Mouse (Mus musculus): ENCODE results near the gene Zfp784.
"Not testable (repeated sequence)": the region's sequence is repeated elsewhere in the genome, so short reads cannot be mapped to it uniquely, and the experiment has no call there.

Zfp784 gene

DNA sequence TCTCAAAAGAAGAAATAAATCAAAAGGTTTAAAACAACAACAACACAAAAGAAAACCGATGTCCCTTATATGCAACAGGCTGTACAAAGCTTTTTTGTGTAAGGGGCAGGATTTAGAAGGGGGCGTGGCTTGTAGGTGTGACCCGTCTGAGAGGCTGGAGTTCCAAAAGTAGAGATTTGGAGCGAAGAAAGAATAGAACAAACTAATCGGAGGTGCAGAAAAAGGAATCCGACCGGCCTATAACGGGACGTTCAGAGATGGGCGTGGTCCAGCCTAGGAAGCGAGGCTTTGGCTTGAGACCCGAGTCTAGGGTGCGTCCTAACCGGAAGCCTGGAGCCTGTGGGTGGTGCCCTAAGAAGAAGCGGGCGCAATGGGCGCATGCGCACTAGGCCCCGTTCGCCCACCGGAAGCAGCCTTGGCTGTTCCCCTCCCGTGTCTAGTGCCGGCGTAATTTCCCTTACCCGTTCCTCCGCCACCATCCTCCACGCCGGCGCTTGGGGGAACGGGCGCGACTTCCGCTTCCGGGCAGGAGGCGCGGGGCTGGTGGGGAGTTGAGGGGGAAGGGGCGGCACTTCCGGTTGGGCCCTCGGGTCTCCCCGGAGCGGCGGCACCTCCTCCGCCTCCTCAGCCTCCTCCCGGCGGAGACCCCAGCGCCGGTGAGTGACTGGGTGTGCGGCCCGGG is 18.1 kb downstream of the Zfp784 start, which contains the start of the genes Zfp865 and Ccdc106:
TSS of gene Zfp865 (plus strand) at position 377 of the 682 bp plus-strand sequence.
TSS of gene Ccdc106 (plus strand) at position 554 of the 682 bp plus-strand sequence.
- peak; percentile 99 for DNase-seq (ENCODE audit: low spot score)

GRCm38 (mm10) chr7:5019576-5019975 is 18.7 kb downstream of the Zfp784 start:
- DNase-seq (ENCODE audit: low spot score): not testable (repeated sequence)

- DNase-seq (ENCODE audit: low spot score): no peak
These were observed 20.3 kb downstream of the Zfp784 start for GRCm38 (mm10) chr7:5017931-5018330.

DNA sequence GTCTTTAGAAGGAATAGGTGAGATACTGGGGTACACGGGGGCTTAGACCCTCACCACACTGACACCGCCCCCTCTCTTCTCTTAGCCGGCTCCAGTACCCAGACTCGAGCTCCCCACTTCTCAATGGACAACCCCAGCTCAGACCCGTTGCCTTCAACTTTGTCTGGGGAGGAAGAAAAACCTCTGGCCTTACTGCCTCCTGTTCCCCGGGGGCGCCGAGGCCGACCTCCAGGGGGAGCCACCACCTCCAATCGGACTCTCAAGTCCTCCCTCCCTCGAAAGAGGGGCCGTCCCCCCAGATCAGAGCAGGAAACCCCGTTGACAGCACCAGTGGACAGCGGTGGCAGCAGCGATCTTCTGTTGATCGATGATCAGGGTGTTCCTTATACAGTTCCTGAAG is 20.9 kb downstream of the Zfp784 start:
- no peak for DNase-seq (ENCODE audit: low spot score)

DNA sequence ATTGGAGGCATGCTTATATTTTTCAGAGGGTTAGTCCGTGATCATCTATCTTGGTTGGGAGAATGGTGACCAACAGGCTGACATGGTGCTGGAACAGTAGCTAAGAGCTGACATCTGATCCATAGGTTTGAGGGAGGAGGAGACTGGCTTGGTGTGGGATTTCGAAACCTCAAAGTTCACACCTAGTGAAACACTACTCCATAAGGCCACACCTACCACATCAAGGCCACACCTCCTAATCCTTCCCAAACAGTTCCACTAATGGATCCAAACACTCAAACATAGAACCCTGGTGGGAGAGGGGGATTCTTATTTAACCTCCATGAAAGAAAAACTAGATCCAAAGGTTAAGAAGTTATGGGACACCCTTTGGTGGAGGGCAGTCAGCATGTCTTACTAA is 21.3 kb downstream of the Zfp784 start:
- no peak for DNase-seq (ENCODE audit: low spot score)

- DNase-seq (ENCODE audit: low spot score): no peak
These were observed 22.2 kb downstream of the Zfp784 start for GRCm38 (mm10) chr7:5016057-5016456.

DNA sequence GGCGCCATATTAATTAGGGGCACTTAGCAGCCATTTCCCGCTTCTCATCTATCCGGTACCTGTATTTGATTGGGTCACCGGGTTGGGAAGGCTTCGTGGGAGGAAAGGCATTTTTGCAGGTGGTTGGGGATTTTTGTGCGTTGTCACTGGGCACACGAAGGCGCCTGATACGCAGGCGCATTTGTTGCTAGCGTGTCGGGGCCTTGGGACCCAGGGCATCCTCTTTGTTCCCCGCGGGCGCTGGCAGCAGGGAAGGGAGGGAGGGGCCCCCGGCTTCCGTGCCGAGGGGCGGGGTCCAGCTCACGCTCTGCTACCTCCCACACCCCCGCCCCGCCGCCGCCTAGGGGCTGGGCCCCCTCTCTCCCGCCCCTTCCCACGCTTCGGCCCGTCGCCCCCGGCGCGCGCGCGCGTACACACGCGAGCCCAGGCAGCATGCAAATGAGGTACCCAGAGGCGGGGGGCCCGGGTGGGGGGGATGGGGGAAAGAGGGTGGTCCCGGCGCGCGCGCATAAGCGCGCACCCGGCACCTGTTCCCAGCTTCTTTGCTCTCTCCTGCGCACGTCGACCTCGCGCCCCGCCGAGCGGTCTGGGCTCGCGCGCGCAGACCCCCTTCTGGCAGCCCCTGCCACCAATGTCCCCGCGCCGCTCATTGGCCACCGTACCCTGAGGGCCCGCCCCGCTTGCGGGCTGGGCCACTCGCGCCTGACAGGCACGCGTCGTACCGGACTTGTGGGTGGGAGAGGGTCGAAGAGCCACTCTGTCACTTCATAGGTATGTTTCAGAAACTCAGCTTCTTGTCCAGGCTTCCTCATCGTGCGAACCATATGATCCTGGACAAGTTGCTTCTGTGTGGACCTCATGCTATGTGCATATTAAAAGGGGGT is 22.9 kb downstream of the Zfp784 start, which contains the start of gene Gm44973:
TSS of gene Gm44973 (plus strand) at position 379 of the 884 bp plus-strand sequence.
- DNase-seq (ENCODE audit: low spot score): peak; percentile 94

DNA sequence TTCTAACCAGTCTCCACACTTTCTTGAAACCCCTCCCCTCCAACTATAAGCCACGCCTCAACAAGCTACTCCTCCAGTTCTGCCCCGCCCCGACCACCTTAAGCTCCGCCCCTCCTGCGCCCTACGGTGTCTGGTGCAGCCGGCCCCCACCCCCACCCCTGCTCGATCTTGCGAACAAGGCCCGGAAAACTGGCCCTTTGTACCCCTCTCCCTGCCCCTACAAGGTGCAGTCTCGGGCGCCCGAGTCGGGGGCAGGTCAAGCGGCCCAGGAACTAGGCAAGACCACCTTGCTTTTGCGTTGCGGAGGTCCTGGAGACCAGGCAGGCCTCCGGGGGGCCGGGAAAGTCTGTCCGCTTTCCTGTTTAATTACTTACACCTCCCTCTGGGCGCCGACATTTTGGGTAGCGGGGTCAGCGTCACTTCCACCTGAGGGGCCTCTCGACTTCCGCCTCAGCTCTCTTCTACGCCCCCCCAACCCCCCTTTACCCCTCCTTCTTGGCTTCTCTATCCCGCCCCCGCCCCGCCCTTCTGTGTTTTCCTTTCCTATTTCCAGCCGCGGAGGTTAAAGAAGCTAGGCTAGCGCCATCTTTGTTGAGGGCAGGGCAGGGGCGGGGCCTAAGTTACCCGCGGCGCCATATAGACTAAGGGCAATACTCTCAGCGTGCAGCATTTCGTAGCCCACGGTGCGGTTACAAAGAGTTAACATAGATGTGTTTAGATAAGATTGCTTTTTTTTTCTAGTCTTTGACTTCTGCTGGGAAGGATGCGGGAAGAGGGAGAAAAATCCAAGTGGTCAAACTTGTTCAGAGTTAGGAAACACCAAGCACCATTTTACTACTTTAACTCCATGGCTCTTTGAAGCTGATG is 23.8 kb downstream of the Zfp784 start, which contains the start of the genes Zfp524 and Fiz1:
TSS of gene Zfp524 (plus strand) at position 165 of the 867 bp plus-strand sequence.
TSS of gene Fiz1 (minus strand) at position 447 of the 867 bp plus-strand sequence.
- DNase-seq (ENCODE audit: low spot score): peak; percentile 94

DNA sequence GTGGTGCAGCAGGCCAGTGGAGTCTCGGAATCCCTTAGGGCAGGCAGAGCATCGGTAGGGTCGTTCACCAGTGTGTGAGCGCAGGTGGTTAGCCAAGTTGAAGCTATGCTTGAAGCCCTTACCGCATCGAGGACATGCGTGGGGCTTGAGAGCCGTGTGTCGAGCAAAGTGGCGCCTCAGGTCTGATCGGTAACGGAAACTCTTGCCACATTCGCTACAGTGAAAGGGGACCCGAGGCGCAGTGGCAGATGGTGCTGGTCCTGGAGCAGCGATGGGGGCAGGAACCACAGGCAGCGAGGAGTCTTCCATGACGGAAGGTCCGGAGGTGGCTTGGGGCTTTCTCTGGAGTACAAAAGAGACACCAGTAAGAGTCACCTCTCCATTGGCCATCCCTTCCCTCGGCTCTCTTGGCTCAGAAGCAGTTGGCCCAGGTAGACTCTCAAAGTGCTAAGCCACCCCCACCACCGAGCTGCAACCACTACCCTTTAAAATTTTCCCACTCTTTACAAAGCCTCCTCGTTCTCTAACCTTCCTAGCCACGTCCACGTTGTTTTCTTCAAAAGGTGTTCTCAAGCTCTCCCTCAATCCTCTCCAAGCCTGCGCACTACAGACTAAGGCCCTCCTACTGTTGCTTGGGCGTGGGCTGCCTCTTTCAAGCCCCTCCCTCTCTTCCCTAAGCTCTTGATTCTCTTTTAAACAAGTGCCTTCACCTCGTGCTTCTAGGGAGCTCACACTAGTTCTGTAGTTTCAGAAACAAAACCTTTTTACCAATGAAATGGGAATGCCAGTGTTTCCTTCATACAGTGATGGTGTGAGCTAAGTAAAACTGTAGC is 25.3 kb downstream of the Zfp784 start:
- DNase-seq (ENCODE audit: low spot score): no peak

DNA sequence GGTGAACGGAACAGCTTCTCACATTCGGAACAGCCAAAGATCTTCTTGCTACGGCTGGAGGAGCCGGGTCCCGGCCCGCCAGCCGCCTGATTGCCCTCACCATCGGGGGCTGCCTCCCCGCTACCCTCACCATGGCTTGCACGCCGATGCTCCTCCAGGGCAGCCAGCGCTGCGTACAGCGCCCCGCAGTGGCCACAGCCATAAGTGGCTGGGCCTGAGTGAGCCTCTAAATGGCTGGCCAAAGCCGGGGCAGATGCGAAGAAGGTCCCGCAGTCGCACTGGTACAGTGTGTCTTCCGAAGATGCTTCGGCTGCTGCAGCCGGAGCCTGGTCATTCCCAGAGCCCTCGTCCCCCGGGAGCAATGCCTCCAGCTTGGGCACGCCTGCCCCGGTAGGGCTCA is 30.0 kb downstream of the Zfp784 start:
- no peak for DNase-seq (ENCODE audit: low spot score)

- not testable (repeated sequence) for DNase-seq (ENCODE audit: low spot score)
These were observed 35.4 kb downstream of the Zfp784 start for GRCm38 (mm10) chr7:5002876-5003275.

DNA sequence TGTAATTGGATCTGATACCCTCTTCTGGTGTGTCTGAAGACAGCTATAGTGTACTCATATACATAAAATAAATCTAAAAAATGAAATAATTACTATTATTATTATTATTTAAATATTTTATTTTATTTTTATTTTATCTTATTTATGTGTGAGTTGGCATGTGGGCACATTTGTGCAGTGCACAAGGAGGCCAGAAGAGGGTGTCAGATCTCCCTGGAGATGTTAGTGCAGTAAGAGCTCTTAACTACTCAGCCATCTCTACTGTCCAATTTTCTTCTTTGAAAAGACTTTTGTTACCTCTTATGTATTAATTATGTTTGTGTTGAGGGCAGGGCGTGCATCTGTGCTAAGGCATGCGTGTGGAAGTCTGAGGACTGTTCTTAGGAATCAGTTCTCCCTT is 38.4 kb downstream of the Zfp784 start:
- no peak for DNase-seq (ENCODE audit: low spot score)

- no peak for DNase-seq (ENCODE audit: low spot score)
These were observed 41.3 kb downstream of the Zfp784 start for GRCm38 (mm10) chr7:4996934-4997333.

DNA sequence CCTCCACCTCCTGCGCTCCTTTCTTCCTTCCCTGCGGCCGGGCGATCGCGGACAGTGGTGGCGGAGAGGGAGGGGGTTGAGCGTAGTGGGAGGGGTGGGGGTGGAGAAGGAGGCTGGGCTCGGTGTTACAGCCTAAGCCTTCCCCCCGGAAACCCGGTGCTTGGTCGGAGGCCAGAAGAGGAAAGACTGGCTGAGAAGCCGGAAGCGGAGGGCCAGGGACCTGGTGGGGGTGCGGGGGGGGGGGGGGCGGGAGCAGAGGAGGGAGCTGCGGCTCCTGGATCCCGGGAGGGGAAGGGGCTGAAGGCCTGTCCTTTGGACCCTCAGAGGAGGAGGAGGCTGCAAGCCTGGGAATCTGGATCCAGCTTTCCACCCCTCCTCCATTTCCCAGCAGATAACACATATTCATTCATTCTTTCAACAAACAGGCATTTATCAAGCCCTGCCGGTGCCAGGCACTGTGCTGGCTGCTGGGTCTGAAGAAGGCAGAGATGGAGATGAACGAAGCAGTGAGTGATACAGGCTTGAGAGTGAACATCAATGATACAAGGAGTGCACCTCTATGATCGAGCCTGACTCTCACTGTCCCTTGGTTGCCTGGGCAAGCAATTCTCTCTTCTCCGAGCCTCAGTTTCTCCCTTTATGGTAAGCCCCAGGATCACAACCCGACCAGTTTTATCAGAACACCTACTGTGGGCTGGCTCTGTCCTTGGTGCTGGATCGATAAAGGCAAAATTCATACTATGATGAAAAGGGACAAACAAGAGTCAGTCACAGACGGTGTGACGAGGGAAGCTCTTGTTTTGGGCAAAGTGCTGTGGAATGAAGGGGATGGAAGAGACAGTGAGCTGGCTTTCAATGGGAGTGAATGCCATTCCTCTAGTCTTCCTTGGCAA is 42.0 kb downstream of the Zfp784 start, which contains the start of gene Zfp579:
TSS of gene Zfp579 (minus strand) at position 156 of the 893 bp plus-strand sequence.
- peak; percentile 90 for DNase-seq (ENCODE audit: low spot score)

DNA sequence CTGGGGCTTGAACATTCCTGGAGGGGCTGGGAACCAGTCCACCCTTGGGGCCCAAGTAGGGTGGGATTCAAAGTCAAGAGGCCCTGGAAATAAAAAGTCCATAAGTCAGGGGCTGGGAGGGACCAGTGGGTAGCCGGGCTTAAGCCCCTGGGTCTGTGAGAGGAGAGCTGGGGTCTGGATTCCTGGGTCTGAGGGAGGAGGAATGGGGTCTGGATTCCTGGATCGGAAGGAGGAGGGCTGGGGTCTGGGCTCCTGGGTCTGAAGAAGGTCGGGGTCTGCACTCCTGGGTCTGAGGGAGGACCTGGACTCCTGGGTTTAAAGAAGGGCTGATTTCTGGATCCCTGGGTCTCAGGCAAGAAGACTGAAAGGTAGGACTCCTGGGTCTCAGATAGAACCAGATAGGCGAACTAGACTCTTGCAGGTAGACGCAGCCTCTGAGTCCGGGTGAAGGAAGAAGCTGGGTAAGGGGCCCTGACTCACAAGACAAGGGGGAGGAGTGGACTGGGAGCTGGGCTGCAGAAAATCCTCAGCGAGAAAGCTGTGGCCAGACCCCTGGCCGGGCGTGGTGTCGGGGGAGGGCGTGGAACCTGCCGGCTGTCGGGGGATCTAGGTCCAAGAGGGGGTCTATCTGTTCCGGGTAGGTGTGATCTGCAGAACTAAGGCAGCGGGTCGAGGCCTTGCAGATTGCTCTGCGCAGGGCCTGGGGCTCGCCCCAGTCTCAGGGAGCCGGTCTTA is 42.8 kb downstream of the Zfp784 start:
- no peak for DNase-seq (ENCODE audit: low spot score)

DNA sequence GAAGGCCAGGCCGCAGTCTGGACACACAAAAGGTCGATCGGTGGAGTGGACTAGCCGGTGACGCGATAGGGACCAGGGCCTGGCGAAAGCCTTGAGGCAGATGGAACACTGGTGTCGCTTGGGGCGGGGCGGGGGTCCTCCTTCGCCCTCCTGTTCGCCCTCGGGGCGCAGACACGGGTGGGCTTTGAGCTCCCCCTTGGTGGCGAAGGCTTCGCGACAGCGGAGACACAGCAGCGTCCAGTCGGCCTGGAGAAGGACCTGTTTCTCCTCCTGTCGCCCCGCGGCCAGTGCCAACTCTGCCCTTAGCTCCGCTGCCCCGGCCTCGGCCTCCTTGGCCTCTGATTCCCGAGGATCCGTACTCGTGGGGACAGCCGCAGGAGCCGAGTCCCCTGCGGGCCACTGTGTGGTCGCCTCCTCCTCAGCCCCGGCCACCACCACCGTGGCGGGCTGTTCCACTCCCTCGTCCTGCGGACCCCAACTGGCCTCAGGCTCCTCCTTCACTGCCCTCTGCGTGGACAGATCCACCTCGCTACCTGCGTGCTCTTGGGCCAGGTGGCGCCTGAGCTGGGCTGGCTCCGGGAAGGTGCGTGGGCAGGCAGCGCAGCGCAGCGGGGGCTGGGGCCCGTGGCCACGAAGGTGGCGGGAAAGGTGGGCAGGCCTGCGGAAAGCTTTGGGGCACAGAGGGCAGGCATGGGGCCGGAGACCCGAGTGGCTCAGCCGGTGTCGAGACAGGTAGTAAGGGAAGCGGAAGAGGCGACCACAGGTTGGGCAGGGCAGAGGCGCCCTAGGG is 44.1 kb downstream of the Zfp784 start:
- DNase-seq (ENCODE audit: low spot score): no peak

DNA sequence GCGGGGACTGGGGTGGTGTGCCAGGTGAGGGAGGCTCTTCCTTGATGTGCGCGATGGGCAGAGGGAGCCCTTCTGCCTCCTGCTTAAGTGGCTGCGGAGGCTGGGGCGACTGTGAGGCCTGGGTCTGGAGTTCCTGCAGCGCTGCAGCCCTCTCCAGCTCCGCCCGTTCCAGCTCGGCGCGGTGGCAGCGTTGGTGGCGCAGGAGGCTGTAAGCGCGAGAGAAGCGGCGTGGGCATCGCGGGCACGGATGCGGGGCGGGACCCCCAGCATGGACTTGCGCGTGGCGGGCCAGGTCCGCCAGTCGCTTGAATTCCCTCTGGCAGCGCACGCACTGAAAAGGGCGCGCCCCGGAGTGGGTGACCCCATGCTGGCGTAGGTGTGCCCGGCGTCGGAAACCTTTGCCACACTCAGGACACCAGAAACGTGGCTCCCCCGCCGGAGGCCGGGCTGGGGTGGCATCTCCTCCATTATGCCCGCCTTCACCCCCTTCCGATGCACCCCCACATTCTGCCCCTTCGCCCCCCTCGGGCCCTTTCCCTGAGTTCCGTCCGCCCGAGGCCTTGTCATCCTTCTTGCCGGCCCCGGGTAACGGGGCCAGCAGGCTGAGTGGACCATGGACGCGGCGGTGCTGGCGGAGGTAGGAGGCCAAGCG is 44.8 kb downstream of the Zfp784 start:
- DNase-seq (ENCODE audit: low spot score): no peak

GRCm38 (mm10) chr7:4988250-4988649 is 50.0 kb downstream of the Zfp784 start:
- no peak for DNase-seq (ENCODE audit: low spot score)
